Mouse (Mus musculus) embryonic facial prominence, embryonic 15.5 days (tissue): ENCODE results near the gene Fbln1. TPM values are rescaled to one million over a fixed set of nuclear protein-coding genes. Genes with fewer than 3 reads are reported as not detected.

Experiments used
- ATAC-seq: fragments of 200-750 bp; cut with Nextera tagmentation; 2 replicates; pipeline ENCODE4 v1.8.0; 2017; ENCODE audit warnings: low read depth, moderate TSS enrichment; ENCODE audit not compliant: insufficient number of reproducible peaks, low FRiP score, low TSS enrichment
- H3K27ac ChIP-seq: fragments of 300-500 bp; sonication (generic); replicated peaks from 2 replicates; pipeline ENCODE4 v1.5.1; 2015; ENCODE audit warnings: mild to moderate bottlenecking, inconsistent platforms
- H3K27me3 ChIP-seq: fragments of 300-500 bp; sonication (generic); 2 replicates; pipeline ENCODE4 v1.6.1; 2015; ENCODE audit warnings: inconsistent platforms
- H3K36me3 ChIP-seq: fragments of 300-500 bp; sonication (generic); 2 replicates; pipeline ENCODE4 v1.6.1; 2015; ENCODE audit warnings: mild to moderate bottlenecking, inconsistent platforms
- H3K4me1 ChIP-seq: fragments of 300-500 bp; sonication (generic); 2 replicates; pipeline ENCODE4 v1.6.1; 2015; ENCODE audit warnings: inconsistent platforms
- H3K4me2 ChIP-seq: fragments of 300-500 bp; sonication (generic); replicated peaks from 2 replicates; pipeline ENCODE4 v1.6.1; 2015; ENCODE audit warnings: mild to moderate bottlenecking, inconsistent platforms
- H3K4me3 ChIP-seq: fragments of 300-500 bp; sonication (generic); replicated peaks from 2 replicates; pipeline ENCODE4 v1.5.1; 2015; ENCODE audit warnings: mild to moderate bottlenecking, inconsistent platforms
- H3K9ac ChIP-seq: fragments of 300-500 bp; sonication (generic); 2 replicates; pipeline ENCODE4 v1.6.1; 2015; ENCODE audit warnings: inconsistent platforms
- H3K9me3 ChIP-seq: fragments of 300-500 bp; sonication (generic); replicated peaks from 2 replicates; pipeline ENCODE4 v1.6.1; 2016; ENCODE audit warnings: inconsistent platforms
- WGBS: fragments of 180-500 bp; shearing (Covaris S2); methylation state at CpG from one replicate; pipeline ENCODE4 v1.1.7; 2015; 5-methylcytosine and 5-hydroxymethylcytosine counted together
- polyA plus RNA-seq: library from polyadenylated mRNA; unstranded; fragments of >200 nt; fragmentation: Nextera tagmentation; extraction: Ambion mirVana; gene quantifications from 2 replicates; pipeline ENCODE4 v1.2.1, GENCODE M21; 2015

Gene Fbln1
- polyA plus RNA-seq, 1 experiment from 2014 or later: 266 TPM

GRCm38 (mm10) chr15:85207081-85207480, 1.3 kb downstream of the Fbln1 start:
- peaks cover 62% of the 10 kb centered on the region for H3K4me1 ChIP-seq
- 8% methylated on average over 3 of the region's 3 CpGs for WGBS
- H3K27ac ChIP-seq: peak overlapping the region; percentile 89
- H3K4me3 ChIP-seq: peak overlapping the region; percentile 79
- peaks cover 21% of the 10 kb centered on the region; the same call in 1 of the 2 replicates for H3K36me3 ChIP-seq
- H3K27me3 ChIP-seq: no peaks in the 10 kb centered on the region
- ATAC-seq: no peak
- no peaks in the 10 kb centered on the region for H3K9me3 ChIP-seq
- peak overlapping the region; percentile 92 for H3K4me2 ChIP-seq
- peak overlapping the region; percentile 79 for H3K9ac ChIP-seq

GRCm38 (mm10) chr15:85207763-85208162, 2.0 kb downstream of the Fbln1 start:
- H3K4me3 ChIP-seq: peak overlapping the region; percentile 79
- peak overlapping the region; percentile 79; the same call in 1 of the 2 replicates for H3K9ac ChIP-seq
- H3K9me3 ChIP-seq: no peaks in the 10 kb centered on the region
- H3K4me1 ChIP-seq: peaks cover 61% of the 10 kb centered on the region
- H3K36me3 ChIP-seq: peaks cover 26% of the 10 kb centered on the region; the same call in 1 of the 2 replicates
- peak overlapping the region; percentile 92 for H3K4me2 ChIP-seq
- 5% methylated on average over 2 of the region's 2 CpGs for WGBS
- H3K27me3 ChIP-seq: no peaks in the 10 kb centered on the region
- H3K27ac ChIP-seq: peak overlapping the region; percentile 89
- ATAC-seq: no peak

GRCm38 (mm10) chr15:85208332-85208731, 2.6 kb downstream of the Fbln1 start:
- ATAC-seq: no peak

GRCm38 (mm10) chr15:85209341-85209740, 3.6 kb downstream of the Fbln1 start:
- H3K9ac ChIP-seq: no peak overlapping the region
- no peaks in the 10 kb centered on the region for H3K27me3 ChIP-seq
- H3K9me3 ChIP-seq: no peaks in the 10 kb centered on the region
- ATAC-seq: no peak
- peaks cover 29% of the 10 kb centered on the region for H3K36me3 ChIP-seq
- 88% methylated on average over 3 of the region's 3 CpGs for WGBS
- H3K27ac ChIP-seq: no peak overlapping the region
- peaks cover 56% of the 10 kb centered on the region for H3K4me1 ChIP-seq
- H3K4me2 ChIP-seq: no peak overlapping the region
- H3K4me3 ChIP-seq: no peak overlapping the region

More at GRCm38 (mm10) chr15:85208332-85208731, 2.6 kb downstream of the Fbln1 start:
- peak overlapping the region; percentile 89 for H3K27ac ChIP-seq
- WGBS: 6% methylated on average over 10 of the region's 10 CpGs
- no peaks in the 10 kb centered on the region for H3K27me3 ChIP-seq
- H3K9ac ChIP-seq: peak overlapping the region; percentile 79; the same call in 1 of the 2 replicates
- H3K4me1 ChIP-seq: peaks cover 56% of the 10 kb centered on the region
- H3K4me2 ChIP-seq: peak overlapping the region; percentile 92
- no peaks in the 10 kb centered on the region for H3K9me3 ChIP-seq
- H3K36me3 ChIP-seq: peaks cover 29% of the 10 kb centered on the region
- H3K4me3 ChIP-seq: peak overlapping the region; percentile 79

GRCm38 (mm10) chr15:85210686-85211085, 4.9 kb downstream of the Fbln1 start:
- peak overlapping the region; percentile 7; the same call in 1 of the 2 replicates for H3K4me3 ChIP-seq
- peak overlapping the region; percentile 19 for H3K4me2 ChIP-seq
- peaks cover 43% of the 10 kb centered on the region for H3K36me3 ChIP-seq
- peak overlapping the region; percentile 63 for H3K27ac ChIP-seq
- WGBS: 62% methylated on average over 12 of the region's 12 CpGs
- H3K9me3 ChIP-seq: no peaks in the 10 kb centered on the region; the same call in 1 of the 2 replicates
- H3K27me3 ChIP-seq: no peaks in the 10 kb centered on the region
- no peak for ATAC-seq
- H3K4me1 ChIP-seq: peaks cover 50% of the 10 kb centered on the region
- H3K9ac ChIP-seq: no peak overlapping the region

GRCm38 (mm10) chr15:85211101-85211760, 5.5 kb downstream of the Fbln1 start:
- Histone ChIP-seq H3K27me3 (no peaks in the 10 kb centered on the region), H3K4me2 (peak overlapping the region; percentile 19), H3K4me1 (peaks cover 46% of the 10 kb centered on the region), H3K4me3 (peak overlapping the region; percentile 7; the same call in 1 of the 2 replicates), H3K9me3 (no peaks in the 10 kb centered on the region; the same call in 1 of the 2 replicates), H3K36me3 (peaks cover 48% of the 10 kb centered on the region), H3K27ac (peak overlapping the region; percentile 63), H3K9ac (no peak overlapping the region)
- ATAC-seq: no peak
- 70% methylated on average over 18 of the region's 18 CpGs for WGBS

- H3K36me3 ChIP-seq: peaks cover 56% of the 10 kb centered on the region
- 96% methylated on average over 7 of the region's 7 CpGs for WGBS
- no peaks in the 10 kb centered on the region; the same call in 1 of the 2 replicates for H3K9me3 ChIP-seq
- H3K9ac ChIP-seq: no peak overlapping the region
- no peak for ATAC-seq
- no peaks in the 10 kb centered on the region for H3K27me3 ChIP-seq
- H3K4me2 ChIP-seq: no peak overlapping the region
- H3K4me3 ChIP-seq: no peak overlapping the region
- H3K27ac ChIP-seq: no peak overlapping the region
- peaks cover 15% of the 10 kb centered on the region for H3K4me1 ChIP-seq
These were observed 10.5 kb downstream of the Fbln1 start for GRCm38 (mm10) chr15:85216069-85216813.

GRCm38 (mm10) chr15:85218617-85219265, 13.0 kb downstream of the Fbln1 start:
- H3K4me1 ChIP-seq: peaks cover 22% of the 10 kb centered on the region
- H3K27ac ChIP-seq: no peak overlapping the region
- ATAC-seq: no peak
- no peak overlapping the region for H3K4me3 ChIP-seq
- H3K27me3 ChIP-seq: no peaks in the 10 kb centered on the region
- H3K36me3 ChIP-seq: peaks cover 53% of the 10 kb centered on the region
- no peaks in the 10 kb centered on the region; the same call in 1 of the 2 replicates for H3K9me3 ChIP-seq
- H3K9ac ChIP-seq: no peak overlapping the region
- WGBS: 74% methylated on average over 5 of the region's 5 CpGs
- no peak overlapping the region for H3K4me2 ChIP-seq

GRCm38 (mm10) chr15:85220371-85220770, 14.6 kb downstream of the Fbln1 start:
- ATAC-seq: no peak
- Histone ChIP-seq H3K9ac (no peak overlapping the region), H3K27ac (no peak overlapping the region), H3K36me3 (peaks cover 56% of the 10 kb centered on the region), H3K4me2 (no peak overlapping the region), H3K27me3 (no peaks in the 10 kb centered on the region), H3K9me3 (no peaks in the 10 kb centered on the region; the same call in 1 of the 2 replicates), H3K4me3 (no peak overlapping the region), H3K4me1 (peaks cover 22% of the 10 kb centered on the region)
- WGBS: 79% methylated on average over 6 of the region's 6 CpGs

- no peaks in the 10 kb centered on the region for H3K27me3 ChIP-seq
- H3K4me2 ChIP-seq: no peak overlapping the region
- peak overlapping the region; percentile 58 for H3K27ac ChIP-seq
- no peak overlapping the region for H3K4me3 ChIP-seq
- peaks cover 56% of the 10 kb centered on the region for H3K36me3 ChIP-seq
- 59% methylated on average over 12 of the region's 12 CpGs for WGBS
- H3K4me1 ChIP-seq: peaks cover 22% of the 10 kb centered on the region
- ATAC-seq: no peak
- H3K9me3 ChIP-seq: no peaks in the 10 kb centered on the region
- H3K9ac ChIP-seq: no peak overlapping the region
These were observed 15.5 kb downstream of the Fbln1 start for GRCm38 (mm10) chr15:85221115-85221854.
